8 mouse cellular contexts compared by ENCODE assay signal in the genomic region with DNA sequence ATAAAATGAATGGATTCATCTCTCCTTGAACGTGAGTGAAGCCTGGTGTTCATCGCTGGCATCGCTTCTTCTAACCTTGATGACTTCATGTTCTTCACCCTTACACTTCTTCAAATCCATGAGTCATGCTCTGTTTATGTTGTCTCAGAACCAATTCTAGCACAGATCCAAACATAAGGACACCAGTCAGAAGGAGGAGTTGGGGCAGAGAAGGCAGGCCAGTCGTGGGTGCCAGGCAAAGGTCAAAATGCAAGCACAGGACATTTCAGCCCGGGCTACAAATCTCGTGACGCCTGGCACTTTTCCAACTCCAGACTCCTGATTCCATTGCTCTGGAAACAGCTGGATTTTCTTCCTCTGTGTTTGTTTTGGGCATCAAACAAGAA. TPM values are rescaled to one million over a fixed set of nuclear protein-coding genes. Genes with fewer than 3 reads are reported as not detected.
A peak's percentile ranks its signal among the peaks of the same experiment; 100 is the strongest.
DNase-seq lines count a peak whose midpoint lies in the region; ATAC-seq and TF ChIP-seq lines count a peak whose summit lies in the region.

No protein-coding gene starts in this region.

- peak overlapping the region; percentile 88 for H3K27ac ChIP-seq in cortical plate, adult 2 months (ENCODE audit: insufficient read depth, low read length)
- peak overlapping the region; percentile 71; the same call in 1 of the 2 replicates for H3K27ac ChIP-seq in intestine, embryonic 14.5 days (ENCODE audit: low read depth)

- H3K9me3 ChIP-seq in intestine, embryonic 14.5 days (ENCODE audit: control insufficient read depth, low read length) = no peaks in the 10 kb centered on the region

- peak overlapping the region; percentile 86 for H3K4me3 ChIP-seq in cortical plate, adult 2 months (ENCODE audit: insufficient read depth, low read length)
- H3K4me3 ChIP-seq in intestine, embryonic 14.5 days (ENCODE audit: low read depth, low read length) = peak overlapping the region; percentile 90

- WGBS in intestine, embryonic 14.5 days = 29% methylated on average over 7 of the region's 7 CpGs

- H3K27me3 ChIP-seq in intestine, embryonic 14.5 days (replicated peaks; ENCODE audit: control insufficient read depth, insufficient read depth, low read length) = no peaks in the 10 kb centered on the region

- peak overlapping the region; percentile 74 for H3K9ac ChIP-seq in intestine, embryonic 14.5 days (ENCODE audit: low read length)

- ATAC-seq in intestine, embryonic 14.5 days (replicated peaks; ENCODE audit: low FRiP score, low TSS enrichment, low read depth) = peak; percentile 44
- ATAC-seq in megakaryocyte-erythroid progenitor cell, adult 5-6 weeks (replicated peaks; ENCODE audit: low FRiP score, low TSS enrichment, poor library complexity, severe bottlenecking) = peak; percentile 15; the same call in 1 of the 2 replicates

- intact Hi-C loops in left cerebral cortex, postnatal 4 days (cut with DNase I) = no loop called here

- peaks cover 8% of the 10 kb centered on the region; the same call in 1 of the 2 replicates for H3K4me1 ChIP-seq in cortical plate, adult 2 months (ENCODE audit: control insufficient read depth, insufficient read depth, low read length)
- H3K4me1 ChIP-seq in intestine, embryonic 14.5 days (replicated peaks; ENCODE audit: control insufficient read depth, insufficient read depth, low read length) = peaks cover 20% of the 10 kb centered on the region

- H3K36me3 ChIP-seq in intestine, embryonic 14.5 days (ENCODE audit: control insufficient read depth, insufficient read depth, low read length) = peaks cover 4% of the 10 kb centered on the region; the same call in 1 of the 2 replicates

- TF ChIP-seq POLR2A in cortical plate, adult 2 months (IDR thresholded peaks at IDR 0.05; ENCODE audit: extremely low read depth, insufficient read depth, low read length) = no peak

- peak; percentile 22 for DNase-seq in embryo, embryonic 10 days (ENCODE audit: low spot score)
- no peak for DNase-seq in embryo, embryonic 10.5 days (ENCODE audit: low spot score)
- DNase-seq in gastrocnemius, postnatal 4 days (ENCODE audit: low spot score in 2 of 2) = peak; percentile 49 to 77
- DNase-seq in intestine, embryonic 14.5 days (ENCODE audit: low spot score) = peak; percentile 81
- peak; percentile 47 for DNase-seq in left cerebral cortex, postnatal 4 days
- peak; percentile 65 for DNase-seq in skeletal muscle tissue, adult 2 months (ENCODE audit: low read depth, low spot score)

- TF ChIP-seq CTCF in cortical plate, adult 2 months (IDR thresholded peaks at IDR 0.05; ENCODE audit: extremely low read depth, insufficient read depth, low read length) = no peak

- H3K4me2 ChIP-seq in intestine, embryonic 14.5 days (ENCODE audit: low read length) = peak overlapping the region; percentile 83

RNA-seq across cellular contexts. Expression of gene Gabarapl1, which starts 0.4 kb away (rescaled TPM):
- 580 and 605 TPM in 2 replicates for polyA plus RNA-seq in cortical plate, adult 2 months (2012; rRNA removed)
- total RNA-seq in gastrocnemius, postnatal 4 days (2021) = 10 to 100 TPM; 30.7 to 31.3 TPM
- 15.8 and 16.5 TPM in 2 replicates for polyA plus RNA-seq in intestine, embryonic 14.5 days (2014; fragmentation: Nextera tagmentation; extraction: Ambion mirVana)
- 100 to 1,000 TPM; 206 to 217 TPM for total RNA-seq in left cerebral cortex, postnatal 4 days (2021)
- 43.0 and 58.9 TPM in 2 replicates for total RNA-seq in megakaryocyte-erythroid progenitor cell, adult 5-6 weeks (2014; fragmentation: Nextera tagmentation)
- 68.8 and 97.4 TPM in 2 replicates for total RNA-seq in megakaryocyte-erythroid progenitor cell, adult 5-6 weeks (2017)

RNA-seq across cellular contexts. Expression of gene Tmem52b, which starts 20.2 kb away (rescaled TPM):
- polyA plus RNA-seq in cortical plate, adult 2 months (2012; rRNA removed) = not detected in 2 replicates
- not detected for total RNA-seq in gastrocnemius, postnatal 4 days (2021)
- polyA plus RNA-seq in intestine, embryonic 14.5 days (2014; fragmentation: Nextera tagmentation; extraction: Ambion mirVana) = 0.23 TPM in 2 replicates
- total RNA-seq in left cerebral cortex, postnatal 4 days (2021) = not detected
- not detected in 2 replicates for total RNA-seq in megakaryocyte-erythroid progenitor cell, adult 5-6 weeks (2014; fragmentation: Nextera tagmentation)
- not detected in 2 replicates for total RNA-seq in megakaryocyte-erythroid progenitor cell, adult 5-6 weeks (2017)

RNA-seq across cellular contexts. Expression of gene Olr1, which starts 25.6 kb away (rescaled TPM):
- polyA plus RNA-seq in cortical plate, adult 2 months (2012; rRNA removed) = not detected in 2 replicates
- not detected for total RNA-seq in gastrocnemius, postnatal 4 days (2021)
- 0.16 TPM in 1 of 2 replicates, not detected in the other for polyA plus RNA-seq in intestine, embryonic 14.5 days (2014; fragmentation: Nextera tagmentation; extraction: Ambion mirVana)
- total RNA-seq in left cerebral cortex, postnatal 4 days (2021) = not detected
- total RNA-seq in megakaryocyte-erythroid progenitor cell, adult 5-6 weeks (2014; fragmentation: Nextera tagmentation) = not detected in 2 replicates
- 0.30 and 4.9 TPM in 2 replicates for total RNA-seq in megakaryocyte-erythroid progenitor cell, adult 5-6 weeks (2017)

RNA-seq across cellular contexts. Expression of gene Klre1, which starts 45.2 kb away (rescaled TPM):
- polyA plus RNA-seq in cortical plate, adult 2 months (2012; rRNA removed) = 0.08 and 0.13 TPM in 2 replicates
- total RNA-seq in gastrocnemius, postnatal 4 days (2021) = not detected
- polyA plus RNA-seq in intestine, embryonic 14.5 days (2014; fragmentation: Nextera tagmentation; extraction: Ambion mirVana) = not detected in 2 replicates
- total RNA-seq in left cerebral cortex, postnatal 4 days (2021) = not detected
- total RNA-seq in megakaryocyte-erythroid progenitor cell, adult 5-6 weeks (2014; fragmentation: Nextera tagmentation) = 0.30 and 1.1 TPM in 2 replicates
- total RNA-seq in megakaryocyte-erythroid progenitor cell, adult 5-6 weeks (2017) = 0.53 and 5.0 TPM in 2 replicates

RNA-seq across cellular contexts. Expression of gene Klrd1, which starts 59.0 kb away (rescaled TPM):
- 0.30 TPM in 1 of 2 replicates, not detected in the other for polyA plus RNA-seq in cortical plate, adult 2 months (2012; rRNA removed)
- not detected for total RNA-seq in gastrocnemius, postnatal 4 days (2021)
- 0.69 and 0.97 TPM in 2 replicates for polyA plus RNA-seq in intestine, embryonic 14.5 days (2014; fragmentation: Nextera tagmentation; extraction: Ambion mirVana)
- total RNA-seq in left cerebral cortex, postnatal 4 days (2021) = not detected
- total RNA-seq in megakaryocyte-erythroid progenitor cell, adult 5-6 weeks (2014; fragmentation: Nextera tagmentation) = 2.0 TPM in 1 of 2 replicates, not detected in the other
- total RNA-seq in megakaryocyte-erythroid progenitor cell, adult 5-6 weeks (2017) = 7.4 and 28.4 TPM in 2 replicates
